Mouse (Mus musculus) kidney, adult 18-20 months (tissue): ENCODE measurements around the gene Ica1l.

Experiments
- DNase-seq: peaks from one replicate; pipeline ENCODE4 v3.0.0; 2021

Ica1l gene

DNA sequence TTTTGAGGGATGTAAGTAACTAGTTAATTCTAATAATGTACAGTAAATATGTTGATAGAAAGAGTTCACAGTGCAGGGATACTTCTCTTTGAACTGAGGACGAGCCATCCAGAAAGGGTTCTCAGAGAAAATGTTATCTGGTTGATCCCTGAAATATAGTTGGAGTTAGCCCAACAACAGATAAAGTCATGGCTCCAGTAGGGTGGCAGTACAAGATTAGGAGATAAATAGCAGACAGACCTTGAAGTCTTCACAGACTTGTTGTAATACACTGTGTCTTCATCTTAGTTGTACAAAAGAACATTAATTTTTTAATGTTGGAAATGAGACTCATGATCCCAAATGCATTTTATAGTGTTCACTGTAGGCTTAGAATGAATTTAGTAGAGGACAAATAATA, 83.0 kb downstream of the Ica1l start:
- no peak for DNase-seq

DNA sequence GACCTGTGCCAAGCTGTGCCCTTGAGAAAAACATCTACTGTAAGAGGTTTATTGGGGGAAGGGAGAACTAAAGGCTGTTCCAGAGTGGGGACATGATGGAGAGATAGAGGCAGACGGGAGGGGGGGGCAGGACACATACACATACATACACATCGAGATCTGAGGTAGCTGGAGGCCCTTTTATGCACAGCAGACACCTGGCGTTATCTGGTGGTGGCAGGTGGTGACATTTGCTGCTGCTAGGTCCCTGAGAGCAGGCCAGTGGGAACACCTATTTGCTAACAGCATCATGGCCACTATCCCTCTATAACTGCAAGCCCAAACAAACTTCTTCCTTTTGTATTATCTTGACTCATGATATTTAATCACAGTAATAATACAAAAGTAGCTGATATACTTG, 85.8 kb downstream of the Ica1l start:
- no peak for DNase-seq

DNA sequence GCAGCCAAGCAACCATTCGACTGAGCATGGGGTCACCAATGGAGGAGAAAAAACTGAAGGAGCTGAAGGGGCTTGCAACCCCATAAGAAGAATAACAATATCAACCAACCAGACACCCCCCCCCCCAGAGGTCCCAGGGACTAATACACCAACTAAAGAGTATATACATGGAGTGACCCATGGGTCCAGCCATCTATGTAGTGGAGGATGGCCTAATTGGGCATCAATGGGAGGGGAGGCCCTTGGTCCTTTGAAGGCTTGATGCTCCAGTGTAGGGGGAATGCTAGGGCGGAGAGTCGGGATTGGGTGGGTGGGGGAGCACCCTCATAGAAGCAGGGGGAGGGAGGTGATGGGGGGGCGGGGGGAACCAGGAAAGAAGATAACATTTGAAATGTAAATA, 95.5 kb downstream of the Ica1l start:
- no peak for DNase-seq

DNA sequence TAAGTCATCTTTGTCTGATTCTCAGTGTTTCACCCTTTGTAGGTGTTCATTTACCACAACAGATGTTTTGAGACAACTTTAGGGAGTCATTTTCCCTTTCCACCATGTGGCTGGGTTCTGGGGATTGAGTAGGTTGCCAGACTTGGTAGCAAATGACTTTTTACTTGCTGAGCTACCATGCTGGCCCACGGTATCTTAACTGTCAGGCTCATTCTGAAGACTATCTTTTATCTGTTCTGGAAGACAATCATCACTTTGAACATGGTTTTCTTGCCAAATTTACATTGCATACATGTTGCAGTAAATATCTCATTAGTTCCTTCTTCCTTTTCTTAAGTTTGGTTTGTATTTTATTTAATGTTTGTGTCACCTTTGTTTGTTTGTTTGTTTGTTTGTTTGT, 97.0 kb downstream of the Ica1l start:
- no peak for DNase-seq

DNA sequence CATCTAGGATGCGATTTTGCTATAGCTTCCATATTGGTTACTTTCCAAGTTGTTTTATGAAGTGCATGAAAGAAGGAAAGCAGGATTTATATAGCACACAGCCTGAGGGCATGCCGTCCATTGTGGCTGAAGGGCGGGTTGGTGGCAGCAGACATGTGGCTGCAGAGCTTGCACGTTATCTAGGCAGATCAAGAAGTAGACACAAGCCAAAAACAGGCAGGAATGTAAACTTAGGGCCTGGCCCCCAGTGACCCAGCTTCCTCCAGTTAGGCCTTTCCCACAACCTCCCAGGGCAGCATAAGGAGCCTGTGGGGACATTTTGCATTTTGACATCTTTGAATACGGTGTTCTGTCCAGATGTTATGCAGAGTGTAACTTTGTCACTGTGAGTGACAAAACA, 99.2 kb downstream of the Ica1l start:
- DNase-seq: no peak

DNA sequence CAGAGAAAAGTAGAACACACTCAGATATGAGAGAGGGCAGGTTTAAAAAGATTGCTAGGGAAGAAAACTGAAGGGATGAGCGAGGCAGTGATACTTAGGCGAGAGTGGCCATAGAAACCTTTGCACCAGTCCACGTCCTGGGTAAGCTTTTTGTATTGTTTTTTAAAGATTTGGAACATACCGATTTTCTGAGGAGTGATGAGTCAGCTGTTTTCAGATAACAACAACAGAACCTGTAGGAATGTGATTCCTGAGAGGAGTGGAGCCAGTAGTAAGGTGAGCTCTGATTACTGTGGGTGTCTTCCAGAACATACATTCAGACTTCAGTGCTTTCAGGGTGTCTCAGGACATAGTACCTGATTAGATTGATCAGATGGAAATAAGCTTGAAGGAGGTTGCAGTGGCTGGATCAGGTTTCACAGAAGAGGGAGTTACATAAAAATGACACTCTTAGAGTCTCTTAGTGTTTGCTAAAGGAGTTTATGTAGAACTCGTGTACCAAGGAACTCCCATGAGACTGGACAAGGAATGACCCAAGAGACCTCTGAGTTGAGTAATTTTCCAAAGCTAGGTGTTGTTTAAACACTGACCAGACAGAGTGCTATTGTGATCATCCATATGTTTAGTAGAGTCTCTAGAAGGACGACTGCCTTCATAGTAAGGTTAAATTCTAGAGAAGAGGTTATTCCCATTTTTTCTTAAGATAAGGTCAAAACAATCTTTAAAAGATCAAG, 100.8 kb downstream of the Ica1l start:
- DNase-seq: no peak

DNA sequence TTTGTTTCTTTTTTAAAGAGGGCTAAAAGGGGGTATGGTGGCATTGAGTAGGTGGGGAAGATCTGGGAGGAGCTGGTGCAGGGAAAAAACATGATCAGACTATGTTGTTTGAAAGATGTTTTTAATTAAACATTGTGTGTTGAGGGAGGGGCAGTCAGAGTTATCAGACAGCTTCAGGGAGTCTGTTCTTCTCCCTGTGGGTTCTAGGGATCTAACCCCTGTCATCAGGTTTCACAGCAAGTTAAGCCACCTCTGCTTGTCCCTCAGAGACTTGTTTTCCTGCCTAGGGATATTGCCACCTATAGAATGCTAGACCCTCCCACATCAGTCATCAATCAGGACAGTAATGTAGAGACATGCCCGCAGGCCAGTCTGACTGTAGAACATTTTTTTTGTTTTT, 101.9 kb downstream of the Ica1l start:
- no peak for DNase-seq

DNA sequence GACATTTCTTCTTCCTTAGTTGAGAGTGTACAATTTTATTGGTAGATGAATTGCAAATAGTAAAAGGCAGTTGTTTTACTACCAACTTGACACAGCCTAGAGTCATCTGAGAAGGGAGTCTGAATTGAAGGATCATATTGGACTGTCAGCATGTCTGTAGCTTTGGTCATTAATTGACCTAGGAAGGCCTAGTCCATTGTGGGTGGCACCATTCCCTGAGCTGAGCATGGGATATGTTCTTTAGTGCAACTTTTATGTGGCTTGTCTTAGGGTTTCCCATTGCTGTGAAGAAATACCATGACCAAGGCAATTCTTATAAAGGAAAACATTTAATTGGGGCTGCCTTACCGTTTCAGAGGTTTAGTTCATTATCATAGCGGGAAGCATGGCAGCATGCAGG, 110.0 kb downstream of the Ica1l start:
- no peak for DNase-seq
